Mouse (Mus musculus) adrenal gland, postnatal 36 days (tissue): ENCODE data around the gene Fxn. TPM values are rescaled to one million over a fixed set of nuclear protein-coding genes. Genes with fewer than 3 reads are reported as not detected.

Source experiments
- DNase-seq, 2 experiments: peaks; one replicate each; pipeline ENCODE4 v3.0.0; 2021; ENCODE audit warnings: mixed read lengths in 1 of 2
- long read RNA-seq, 2 experiments: library from polyadenylated mRNA; stranded (forward); transcript quantifications; one replicate each; pipeline ENCODE4 v2.0.0; 2021; ENCODE audit warnings: borderline sequencing depth in 2 of 2
- total RNA-seq, 2 experiments: library from RNA; stranded (reverse); gene quantifications; 2 replicates each; pipeline ENCODE4 v1.2.3; 2021

Fxn gene
- total RNA-seq, result 10 to 100 TPM; 11.3 to 18.4 TPM
- long read RNA-seq, experiment 1, transcript Fxn-201 (5 exons, 1,114 nt), result major isoform, 43 of 46 reads
- long read RNA-seq, experiment 1, partial matches to known transcripts, result 1 of 46 reads
- long read RNA-seq, experiment 1, other reads (novel, unspliced or antisense), result 0 of 46 reads
- long read RNA-seq, experiment 2, transcript Fxn-201 (5 exons, 1,114 nt), result major isoform, 10 of 14 reads
- long read RNA-seq, experiment 2, partial matches to known transcripts, result 1 of 14 reads
- long read RNA-seq, experiment 2, other reads (novel, unspliced or antisense), result 2 of 14 reads

GRCm38 (mm10) chr19:24280601-24281228 lies at the start of gene Fxn:
TSS of gene Fxn (minus strand) at chr19:24280605.
- no peak for DNase-seq

- DNase-seq, result no peak
These were observed 47.5 kb upstream of the Fxn start for GRCm38 (mm10) chr19:24327921-24328320.

- no peak for DNase-seq
These were observed 46.6 kb upstream of the Fxn start for GRCm38 (mm10) chr19:24326969-24327368.

- no peak for DNase-seq
These were observed 45.3 kb upstream of the Fxn start for GRCm38 (mm10) chr19:24325692-24326091.

GRCm38 (mm10) chr19:24323841-24324613 lies 43.6 kb upstream of the Fxn start:
- DNase-seq, result peak; percentile 41 to 52

GRCm38 (mm10) chr19:24321900-24322311 lies 41.5 kb upstream of the Fxn start:
- no peak for DNase-seq

GRCm38 (mm10) chr19:24321211-24321899 lies 41.0 kb upstream of the Fxn start:
- no peak for DNase-seq

GRCm38 (mm10) chr19:24318172-24318571 lies 37.8 kb upstream of the Fxn start:
- peak in 1 of 2 experiments; percentile 18 for DNase-seq

GRCm38 (mm10) chr19:24317731-24318130 lies 37.3 kb upstream of the Fxn start:
- no peak for DNase-seq

- no peak for DNase-seq
These were observed 36.7 kb upstream of the Fxn start for GRCm38 (mm10) chr19:24317038-24317591.

GRCm38 (mm10) chr19:24316060-24316725 lies 35.8 kb upstream of the Fxn start:
- no peak for DNase-seq

- DNase-seq, result no peak
These were observed 34.8 kb upstream of the Fxn start for GRCm38 (mm10) chr19:24315234-24315633.

GRCm38 (mm10) chr19:24314676-24315075 lies 34.3 kb upstream of the Fxn start:
- no peak for DNase-seq

GRCm38 (mm10) chr19:24312556-24313342 lies 32.3 kb upstream of the Fxn start:
- DNase-seq, result no peak

GRCm38 (mm10) chr19:24312046-24312445 lies 31.6 kb upstream of the Fxn start:
- no peak for DNase-seq

GRCm38 (mm10) chr19:24308305-24308705 lies 27.9 kb upstream of the Fxn start:
- DNase-seq, result peak; percentile 58 to 60

- DNase-seq, result peak in 1 of 2 experiments; percentile 55
These were observed 27.1 kb upstream of the Fxn start for GRCm38 (mm10) chr19:24307271-24308221.

GRCm38 (mm10) chr19:24306351-24306750 lies 25.9 kb upstream of the Fxn start:
- no peak for DNase-seq

GRCm38 (mm10) chr19:24302198-24302597 lies 21.8 kb upstream of the Fxn start:
- DNase-seq, result no peak
